Mouse (Mus musculus) spleen, embryonic (tissue): Measurements from ENCODE around the gene Extl2.

ENCODE experiments used
- CTCF ChIA-PET: fragments of 350-600 bp; sonication (Branson Sonifier 250); formaldehyde crosslinking; loops from one replicate; lab custom pipeline; 2022; lab: Charles Lee

Gene Extl2

DNA sequence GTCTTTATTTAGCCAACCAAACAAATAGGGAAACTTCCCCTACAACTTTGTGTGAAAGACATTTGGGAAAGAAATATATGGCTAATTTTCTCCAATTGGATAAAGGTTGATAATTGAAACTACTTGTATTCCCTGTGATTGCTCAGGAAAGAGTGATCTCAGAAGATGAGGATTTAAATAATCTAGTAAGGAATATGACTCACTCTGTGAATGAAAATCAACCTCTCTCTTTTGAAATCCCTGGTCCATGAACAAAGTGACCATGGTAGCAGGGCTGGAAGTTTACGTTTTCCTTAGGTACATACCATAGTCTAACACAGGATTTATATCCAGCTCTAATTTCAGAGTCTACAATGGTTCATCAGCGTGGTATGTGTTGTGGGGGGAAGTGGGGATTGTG is 69.5 kb downstream of the Extl2 start:
- CTCF ChIA-PET: no interaction called here

DNA sequence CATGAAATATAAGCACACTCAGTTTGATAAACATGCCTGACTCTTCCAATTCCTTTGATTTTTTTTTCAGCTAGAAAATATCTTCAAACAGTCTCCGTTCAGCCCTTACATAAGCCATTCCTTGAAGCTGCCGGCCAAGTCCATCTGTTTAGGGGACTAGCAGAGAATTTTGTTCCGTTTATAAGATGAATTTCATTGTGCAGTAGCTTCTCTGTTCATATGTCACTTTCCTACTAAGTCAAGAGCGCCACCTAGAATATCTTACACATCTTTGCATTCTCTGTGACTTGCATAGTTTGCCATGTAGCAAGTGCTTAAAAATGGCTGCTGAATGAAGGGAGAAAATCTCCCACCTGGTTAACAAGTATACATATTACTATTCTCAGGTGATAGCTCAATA is 71.2 kb downstream of the Extl2 start:
- CTCF ChIA-PET: no interaction called here
